Mouse (Mus musculus) embryonic facial prominence, embryonic 15.5 days (tissue): ENCODE data around the gene Gm5431. TPM values are rescaled to one million over a fixed set of nuclear protein-coding genes. Genes with fewer than 3 reads are reported as not detected.
"Not testable (repeated sequence)": the region's sequence is repeated elsewhere in the genome, so short reads cannot be mapped to it uniquely, and the experiment has no call there.

ENCODE experiments used
- ATAC-seq: fragments of 200-750 bp; cut with Nextera tagmentation; 2 replicates; pipeline ENCODE4 v1.8.0; 2017; ENCODE audit warnings: low read depth, moderate TSS enrichment; ENCODE audit not compliant: insufficient number of reproducible peaks, low FRiP score, low TSS enrichment
- H3K27ac ChIP-seq: fragments of 300-500 bp; sonication (generic); replicated peaks from 2 replicates; pipeline ENCODE4 v1.5.1; 2015; ENCODE audit warnings: mild to moderate bottlenecking, inconsistent platforms
- H3K27me3 ChIP-seq: fragments of 300-500 bp; sonication (generic); 2 replicates; pipeline ENCODE4 v1.6.1; 2015; ENCODE audit warnings: inconsistent platforms
- H3K36me3 ChIP-seq: fragments of 300-500 bp; sonication (generic); 2 replicates; pipeline ENCODE4 v1.6.1; 2015; ENCODE audit warnings: mild to moderate bottlenecking, inconsistent platforms
- H3K4me1 ChIP-seq: fragments of 300-500 bp; sonication (generic); 2 replicates; pipeline ENCODE4 v1.6.1; 2015; ENCODE audit warnings: inconsistent platforms
- H3K4me2 ChIP-seq: fragments of 300-500 bp; sonication (generic); replicated peaks from 2 replicates; pipeline ENCODE4 v1.6.1; 2015; ENCODE audit warnings: mild to moderate bottlenecking, inconsistent platforms
- H3K4me3 ChIP-seq: fragments of 300-500 bp; sonication (generic); replicated peaks from 2 replicates; pipeline ENCODE4 v1.5.1; 2015; ENCODE audit warnings: mild to moderate bottlenecking, inconsistent platforms
- H3K9ac ChIP-seq: fragments of 300-500 bp; sonication (generic); 2 replicates; pipeline ENCODE4 v1.6.1; 2015; ENCODE audit warnings: inconsistent platforms
- H3K9me3 ChIP-seq: fragments of 300-500 bp; sonication (generic); replicated peaks from 2 replicates; pipeline ENCODE4 v1.6.1; 2016; ENCODE audit warnings: inconsistent platforms
- WGBS: fragments of 180-500 bp; shearing (Covaris S2); methylation state at CpG from one replicate; pipeline ENCODE4 v1.1.7; 2015; 5-methylcytosine and 5-hydroxymethylcytosine counted together
- polyA plus RNA-seq: library from polyadenylated mRNA; unstranded; fragments of >200 nt; fragmentation: Nextera tagmentation; extraction: Ambion mirVana; gene quantifications from 2 replicates; pipeline ENCODE4 v1.2.1, GENCODE M21; 2015

The Gm5431 gene
- polyA plus RNA-seq, 1 experiment from 2014 or later: 0.20 TPM

- H3K4me3 ChIP-seq: no peak overlapping the region
- H3K36me3 ChIP-seq: no peaks in the 10 kb centered on the region
- H3K27me3 ChIP-seq: peaks cover 14% of the 10 kb centered on the region
- H3K27ac ChIP-seq: no peak overlapping the region
- peaks cover 19% of the 10 kb centered on the region for H3K4me1 ChIP-seq
- H3K9ac ChIP-seq: no peak overlapping the region
- 42% methylated on average over 2 of the region's 2 CpGs for WGBS
- no peaks in the 10 kb centered on the region for H3K9me3 ChIP-seq
- H3K4me2 ChIP-seq: no peak overlapping the region
- no peak for ATAC-seq
Observed at GRCm38 (mm10) chr11:48850240-48850639, 51.8 kb downstream of the Gm5431 start.

GRCm38 (mm10) chr11:48846881-48847280 lies 55.1 kb downstream of the Gm5431 start:
- Histone ChIP-seq H3K9me3 (no peaks in the 10 kb centered on the region), H3K9ac (no peak overlapping the region), H3K4me1 (no peaks in the 10 kb centered on the region), H3K4me3 (no peak overlapping the region), H3K36me3 (no peaks in the 10 kb centered on the region), H3K4me2 (no peak overlapping the region), H3K27me3 (peaks cover 14% of the 10 kb centered on the region), H3K27ac (no peak overlapping the region)
- ATAC-seq: no peak
- WGBS: 63% methylated on average over 5 of the region's 5 CpGs

GRCm38 (mm10) chr11:48846362-48846761 lies 55.7 kb downstream of the Gm5431 start:
- not testable (repeated sequence) for H3K4me2 ChIP-seq, H3K4me3 ChIP-seq, ATAC-seq, H3K36me3 ChIP-seq, H3K9ac ChIP-seq, H3K4me1 ChIP-seq, H3K9me3 ChIP-seq, H3K27ac ChIP-seq
- 67% methylated on average over 2 of the region's 2 CpGs for WGBS
- H3K27me3 ChIP-seq: peaks cover 14% of the 10 kb centered on the region

- H3K27me3 ChIP-seq: peaks cover 14% of the 10 kb centered on the region
- H3K9ac ChIP-seq: no peak overlapping the region
- no peaks in the 10 kb centered on the region for H3K4me1 ChIP-seq
- H3K27ac ChIP-seq: no peak overlapping the region
- H3K4me3 ChIP-seq: no peak overlapping the region
- no peak overlapping the region for H3K4me2 ChIP-seq
- no peaks in the 10 kb centered on the region for H3K9me3 ChIP-seq
- WGBS: 35% methylated on average over 13 of the region's 13 CpGs
- no peaks in the 10 kb centered on the region for H3K36me3 ChIP-seq
- ATAC-seq: no peak
Observed at GRCm38 (mm10) chr11:48845244-48845815, 56.7 kb downstream of the Gm5431 start.

- no peak overlapping the region for H3K27ac ChIP-seq
- peaks cover 7% of the 10 kb centered on the region for H3K27me3 ChIP-seq
- no peak overlapping the region for H3K4me2 ChIP-seq
- no peak for ATAC-seq
- no peak overlapping the region for H3K4me3 ChIP-seq
- no peaks in the 10 kb centered on the region for H3K36me3 ChIP-seq
- 40% methylated on average over 6 of the region's 6 CpGs for WGBS
- H3K9me3 ChIP-seq: no peaks in the 10 kb centered on the region
- no peak overlapping the region for H3K9ac ChIP-seq
- no peaks in the 10 kb centered on the region for H3K4me1 ChIP-seq
Observed at GRCm38 (mm10) chr11:48844309-48844708, 57.7 kb downstream of the Gm5431 start.

- Histone ChIP-seq H3K36me3 (no peaks in the 10 kb centered on the region), H3K9ac (no peak overlapping the region), H3K4me1 (peaks cover 6% of the 10 kb centered on the region), H3K9me3 (no peaks in the 10 kb centered on the region), H3K4me2 (no peak overlapping the region), H3K27ac (no peak overlapping the region), H3K27me3 (peaks cover under 1% of the 10 kb centered on the region; the same call in 1 of the 2 replicates), H3K4me3 (no peak overlapping the region)
- WGBS: 77% methylated on average over 11 of the region's 11 CpGs
- ATAC-seq: no peak
Observed at GRCm38 (mm10) chr11:48843202-48843601, 58.8 kb downstream of the Gm5431 start.

GRCm38 (mm10) chr11:48842378-48842792 lies 59.6 kb downstream of the Gm5431 start:
- ATAC-seq: no peak
- no peak overlapping the region for H3K4me3 ChIP-seq
- no peak overlapping the region for H3K9ac ChIP-seq
- H3K36me3 ChIP-seq: no peaks in the 10 kb centered on the region
- no peaks in the 10 kb centered on the region; the same call in 1 of the 2 replicates for H3K27me3 ChIP-seq
- H3K9me3 ChIP-seq: no peaks in the 10 kb centered on the region
- peaks cover 8% of the 10 kb centered on the region for H3K4me1 ChIP-seq
- H3K27ac ChIP-seq: no peak overlapping the region
- whole genome bisulfite sequencing: 81% methylated on average over 4 of the region's 4 CpGs
- H3K4me2 ChIP-seq: no peak overlapping the region

- no peak for ATAC-seq
- no peaks in the 10 kb centered on the region; the same call in 1 of the 2 replicates for H3K27me3 ChIP-seq
- no peak overlapping the region for H3K27ac ChIP-seq
Observed at GRCm38 (mm10) chr11:48841213-48841612, 60.8 kb downstream of the Gm5431 start.

GRCm38 (mm10) chr11:48840805-48841204 lies 61.2 kb downstream of the Gm5431 start:
- Histone ChIP-seq H3K27ac (no peak overlapping the region), H3K9ac (no peak overlapping the region), H3K9me3 (no peaks in the 10 kb centered on the region), H3K36me3 (no peaks in the 10 kb centered on the region), H3K4me1 (peaks cover 13% of the 10 kb centered on the region), H3K27me3 (no peaks in the 10 kb centered on the region; the same call in 1 of the 2 replicates), H3K4me3 (no peak overlapping the region), H3K4me2 (no peak overlapping the region)
- ATAC-seq: no peak

More at GRCm38 (mm10) chr11:48841213-48841612, 60.8 kb downstream of the Gm5431 start:
- Histone ChIP-seq H3K9me3 (no peaks in the 10 kb centered on the region), H3K4me3 (no peak overlapping the region), H3K36me3 (no peaks in the 10 kb centered on the region), H3K4me1 (peaks cover 13% of the 10 kb centered on the region), H3K9ac (no peak overlapping the region), H3K4me2 (no peak overlapping the region)
- WGBS: 82% methylated on average over 5 of the region's 5 CpGs

- peak overlapping the region; percentile 88 for H3K4me2 ChIP-seq
- H3K27me3 ChIP-seq: no peaks in the 10 kb centered on the region; the same call in 1 of the 2 replicates
- 0 out of 2 replicates have a peak overlapping the region, but pooled peaks have one; percentile 22 for H3K27ac ChIP-seq
- 52% methylated on average over 10 of the region's 10 CpGs for WGBS
- no peaks in the 10 kb centered on the region for H3K9me3 ChIP-seq
- H3K4me3 ChIP-seq: no peak overlapping the region; the same call in 1 of the 2 replicates
- no peaks in the 10 kb centered on the region for H3K36me3 ChIP-seq
- peaks cover 13% of the 10 kb centered on the region for H3K4me1 ChIP-seq
- H3K9ac ChIP-seq: no peak overlapping the region
- no peak for ATAC-seq
Observed at GRCm38 (mm10) chr11:48838879-48839680, 62.9 kb downstream of the Gm5431 start.

- Histone ChIP-seq H3K4me3 (peak overlapping the region; percentile 65), H3K27me3 (no peaks in the 10 kb centered on the region; the same call in 1 of the 2 replicates), H3K36me3 (no peaks in the 10 kb centered on the region), H3K4me2 (peak overlapping the region; percentile 88), H3K9me3 (no peaks in the 10 kb centered on the region), H3K4me1 (peaks cover 13% of the 10 kb centered on the region), H3K9ac (peak overlapping the region; percentile 31), H3K27ac (peak overlapping the region; percentile 39)
- 1% methylated on average over 16 of the region's 16 CpGs for WGBS
- no peak for ATAC-seq
Observed at GRCm38 (mm10) chr11:48838181-48838797, 63.7 kb downstream of the Gm5431 start.
